Mouse (Mus musculus) thymus, postnatal 4 days (tissue): ENCODE results near the gene Exd1.
A peak's percentile ranks its signal among the peaks of the same experiment; 100 is the strongest.

Experiments used
- DNase-seq: peaks from one replicate; pipeline ENCODE4 v3.0.0; 2021

The Exd1 gene

DNA sequence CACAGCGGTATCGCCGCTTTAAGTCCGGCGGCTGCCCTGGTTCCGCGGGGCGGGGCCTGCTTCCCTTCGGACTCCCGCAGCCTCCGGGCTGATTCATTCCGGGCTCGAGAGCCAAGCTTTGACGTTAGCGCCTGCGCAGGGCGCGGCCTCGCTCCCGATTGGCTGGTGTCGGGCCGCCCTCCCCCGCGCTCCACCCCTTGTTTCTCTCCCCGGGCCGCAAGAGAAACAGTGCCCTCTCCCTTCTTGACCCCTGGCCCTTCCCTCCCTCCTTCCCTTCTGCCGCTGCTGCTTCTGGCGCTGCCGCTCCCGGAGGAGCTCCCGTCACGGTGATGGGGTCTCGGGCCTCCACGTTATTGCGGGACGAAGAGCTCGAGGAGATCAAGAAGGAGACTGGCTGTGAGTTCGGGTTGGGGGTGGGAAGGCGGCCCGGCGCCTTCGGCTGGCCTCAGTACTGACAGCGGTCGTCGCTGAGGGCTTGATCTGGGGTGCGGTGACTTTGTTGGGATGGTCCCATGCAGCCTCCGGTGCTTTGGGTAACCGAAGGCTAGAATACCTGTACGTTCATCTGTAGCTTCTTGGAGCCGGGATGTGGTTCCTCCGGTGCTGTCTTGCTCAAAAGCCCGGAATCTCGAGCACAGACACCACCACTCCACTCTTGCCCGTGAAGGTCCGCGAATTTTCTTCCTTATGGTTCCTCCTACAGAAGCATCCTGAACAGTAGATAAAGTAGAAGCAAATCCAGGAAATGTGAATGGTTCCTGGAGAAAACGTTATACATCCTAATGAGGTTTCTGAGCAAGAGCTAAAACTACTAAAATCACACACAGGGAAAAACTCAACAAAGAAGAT, at the start of gene Exd1, which contains the start of gene Chp1:
Gene Exd1, minus strand, starts transcription at position 106 of the 849 bp plus-strand sequence.
Gene Chp1, plus strand, starts transcription at position 176 of the 849 bp plus-strand sequence.
- DNase-seq: peak; percentile 95

DNA sequence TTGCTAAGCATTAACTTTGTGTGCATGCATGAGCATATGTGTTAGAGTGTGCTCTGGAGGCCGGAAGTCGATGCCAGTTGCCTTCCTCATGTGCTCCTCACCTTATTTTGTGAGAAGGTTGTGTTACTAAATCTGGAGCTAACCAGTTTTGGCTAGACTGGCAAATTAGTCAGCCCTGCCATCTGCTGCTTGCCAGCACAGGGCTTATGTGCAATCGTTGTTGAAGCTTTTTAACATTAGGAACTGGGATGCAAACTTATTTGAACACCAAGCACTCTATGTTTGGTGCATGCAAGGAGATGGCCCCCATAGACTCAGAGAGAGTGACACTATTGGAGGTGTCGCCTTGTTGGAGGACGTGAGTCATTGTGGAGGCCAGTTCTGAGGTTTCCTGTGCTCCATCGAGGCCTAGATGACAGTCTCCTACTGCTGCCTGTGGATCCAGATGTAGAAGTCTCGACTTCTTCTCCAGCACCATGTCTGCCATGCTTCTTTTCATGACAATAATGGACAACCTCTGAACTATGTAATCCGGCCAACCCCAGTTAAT, 49.4 kb upstream of the Exd1 start:
- no peak for DNase-seq

DNA sequence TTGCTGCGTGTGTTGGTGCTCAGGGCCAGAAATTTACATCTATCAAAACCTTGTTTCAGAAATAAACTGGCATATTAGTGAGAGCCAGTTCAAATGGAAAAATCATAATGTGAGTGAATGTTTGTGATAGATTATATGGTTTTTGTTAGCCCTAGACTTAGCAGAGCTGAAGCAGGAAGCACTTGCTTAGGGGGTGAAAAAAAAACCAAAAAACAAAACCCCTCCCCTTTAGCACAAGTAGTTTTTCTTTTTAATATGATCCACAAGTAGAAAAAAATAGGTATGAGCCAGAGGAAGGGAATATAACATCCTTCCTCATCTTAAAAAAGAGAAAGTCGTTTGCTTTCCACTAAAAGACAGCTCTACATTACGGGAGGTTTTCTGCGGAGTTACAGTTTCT, 47.9 kb upstream of the Exd1 start:
- no peak for DNase-seq

DNA sequence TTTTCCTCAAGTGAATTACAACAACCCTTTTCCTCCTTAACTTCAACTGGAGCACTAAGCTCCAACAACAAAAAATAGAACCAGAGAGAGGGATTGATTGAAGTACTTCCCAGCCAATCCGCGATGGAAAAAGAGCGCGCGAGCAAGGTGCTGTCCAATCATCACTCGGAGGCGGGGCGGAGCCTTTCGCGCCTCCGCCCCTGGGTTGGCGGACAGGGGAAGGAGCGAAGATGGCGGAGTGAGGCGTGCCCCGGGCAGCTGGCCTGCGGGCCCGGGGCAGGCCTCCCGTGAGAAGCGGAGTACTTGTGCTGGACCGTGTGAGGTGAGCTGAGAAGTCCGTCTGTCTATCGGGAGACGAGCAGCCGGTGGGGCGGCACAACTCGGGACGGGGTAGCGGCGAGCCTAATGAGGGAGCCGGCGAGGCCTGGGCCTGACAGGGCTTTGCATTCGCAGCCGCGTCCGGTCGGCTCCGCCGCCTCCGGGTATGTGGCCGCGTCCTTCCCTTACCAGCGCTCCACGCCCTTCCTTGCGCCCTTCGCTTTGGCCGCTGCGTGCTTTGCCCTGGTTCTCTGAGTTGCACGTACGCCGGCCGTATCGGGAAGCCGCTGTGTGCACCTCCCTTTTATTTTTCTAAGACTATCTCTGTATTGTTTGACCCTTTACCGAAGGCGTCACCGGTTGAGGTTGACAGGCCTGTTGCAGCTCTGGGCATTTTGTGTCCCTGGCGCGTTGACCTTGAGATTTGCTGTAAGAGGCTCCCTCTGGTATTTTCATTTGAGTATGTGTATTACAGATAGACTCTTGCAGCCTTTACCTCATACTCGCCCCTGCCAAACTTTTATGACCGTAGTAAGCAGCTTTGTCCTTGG, 46.9 kb upstream of the Exd1 start:
- DNase-seq: peak; percentile 97

DNA sequence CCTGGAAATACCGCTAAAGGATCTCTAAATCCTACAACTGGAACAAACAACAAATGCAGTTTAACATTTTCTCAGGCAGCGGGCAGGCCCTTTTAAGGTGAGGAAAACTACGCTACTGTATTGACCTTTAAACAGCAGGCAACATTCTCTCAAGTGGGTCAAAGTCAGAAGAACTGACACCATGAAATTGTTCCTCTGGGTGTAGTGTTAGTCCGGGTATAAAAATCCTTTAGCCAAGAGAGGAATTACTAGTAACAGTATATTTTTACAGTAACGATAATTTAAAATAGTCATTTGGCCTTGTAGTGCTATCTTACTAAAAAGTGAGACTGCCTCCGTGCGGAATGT, 46.3 kb upstream of the Exd1 start:
- DNase-seq: no peak

DNA sequence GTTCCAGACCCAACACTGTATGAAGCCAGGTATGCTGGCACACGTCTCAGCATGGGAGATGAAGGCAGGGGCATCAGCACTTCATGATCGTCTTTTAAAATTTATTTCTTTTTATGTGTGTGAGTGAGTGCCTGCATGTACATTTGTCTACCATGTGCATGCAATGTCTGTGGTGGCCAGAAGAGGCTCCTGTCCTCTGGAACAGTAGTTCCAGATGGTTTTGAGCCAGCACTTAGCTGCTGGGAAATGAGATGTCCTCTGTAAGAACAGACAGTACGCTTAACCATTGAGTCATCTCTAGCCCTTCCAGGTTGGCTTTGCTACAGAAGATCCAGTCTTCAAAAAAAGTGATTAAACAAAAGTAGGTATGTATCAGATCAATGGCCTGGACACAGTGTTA, 43.8 kb upstream of the Exd1 start:
- peak; percentile 44 for DNase-seq

DNA sequence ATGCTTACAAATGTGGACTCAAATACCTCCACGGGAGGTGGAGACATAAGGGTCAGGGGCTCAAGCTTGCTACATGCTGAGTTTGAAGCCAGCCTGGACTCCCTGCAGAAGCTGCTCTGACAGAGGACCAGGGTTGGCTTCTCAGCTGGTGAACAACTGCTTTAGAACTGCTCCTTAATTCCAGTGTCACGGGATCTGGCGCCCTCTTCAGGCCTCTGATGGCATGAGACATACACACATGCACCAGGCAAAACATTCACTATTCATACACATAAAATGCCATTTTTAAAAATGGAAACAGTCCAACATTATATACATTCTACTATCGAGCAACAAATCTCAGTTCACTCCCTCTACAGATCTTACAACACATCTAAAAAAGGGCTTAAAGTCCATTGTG, 40.0 kb upstream of the Exd1 start:
- peak; percentile 88 for DNase-seq

DNA sequence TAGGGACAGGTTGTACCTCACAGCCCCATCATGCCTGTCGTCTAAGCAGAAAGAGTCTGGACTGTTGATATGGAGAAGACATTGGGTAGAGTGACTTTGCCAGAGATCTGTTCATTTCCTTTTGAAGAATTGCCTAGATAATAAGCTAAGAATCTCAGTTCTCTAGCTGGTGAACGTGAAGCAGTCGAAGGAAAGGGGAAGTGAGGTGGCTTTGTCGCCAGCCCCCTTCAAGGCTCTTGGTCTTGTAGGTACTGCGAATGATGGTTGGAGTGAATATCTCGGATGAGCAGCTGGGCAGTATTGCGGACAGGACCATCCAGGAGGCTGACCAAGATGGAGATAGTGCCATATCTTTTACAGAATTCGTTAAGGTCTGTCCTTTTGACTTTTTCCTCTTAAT, 36.9 kb upstream of the Exd1 start:
- DNase-seq: no peak

DNA sequence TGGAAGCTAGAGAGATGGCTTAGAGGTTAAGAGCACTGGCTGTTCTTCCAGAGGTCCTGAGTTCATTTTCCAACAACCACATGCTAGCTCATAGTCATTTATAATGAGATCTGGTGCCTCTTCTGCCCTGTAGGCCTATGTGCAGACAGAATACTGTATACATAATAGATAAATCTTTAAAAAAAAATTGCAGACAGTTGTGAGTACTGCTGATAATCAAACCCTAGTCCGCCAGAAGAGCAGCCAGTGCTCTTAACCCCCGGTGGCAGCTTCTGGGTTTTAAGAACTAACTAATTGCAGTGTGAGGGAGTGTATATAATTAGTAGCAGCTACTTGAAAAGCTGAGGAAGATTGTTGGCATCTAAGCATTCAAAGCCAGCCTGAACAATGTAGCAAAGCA, 36.0 kb upstream of the Exd1 start:
- no peak for DNase-seq

DNA sequence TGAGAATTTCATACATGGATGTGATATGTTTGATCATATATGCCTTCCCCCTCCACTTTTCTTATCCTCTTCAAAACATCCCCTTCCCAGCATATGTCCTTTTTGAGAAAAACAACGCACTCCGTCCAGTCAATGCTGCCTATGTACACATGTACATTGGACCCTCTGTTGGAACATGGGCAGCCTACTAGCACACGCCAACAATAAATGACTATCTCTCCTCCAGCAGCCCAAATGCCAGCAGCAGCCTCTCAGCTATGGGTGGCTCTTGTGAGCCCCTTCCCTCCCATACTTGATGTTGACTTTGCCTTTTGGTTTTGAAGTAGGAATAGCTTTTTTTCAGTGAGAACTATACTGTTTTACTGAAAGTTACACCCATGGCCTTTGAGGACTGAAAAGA, 34.1 kb upstream of the Exd1 start:
- DNase-seq: no peak

DNA sequence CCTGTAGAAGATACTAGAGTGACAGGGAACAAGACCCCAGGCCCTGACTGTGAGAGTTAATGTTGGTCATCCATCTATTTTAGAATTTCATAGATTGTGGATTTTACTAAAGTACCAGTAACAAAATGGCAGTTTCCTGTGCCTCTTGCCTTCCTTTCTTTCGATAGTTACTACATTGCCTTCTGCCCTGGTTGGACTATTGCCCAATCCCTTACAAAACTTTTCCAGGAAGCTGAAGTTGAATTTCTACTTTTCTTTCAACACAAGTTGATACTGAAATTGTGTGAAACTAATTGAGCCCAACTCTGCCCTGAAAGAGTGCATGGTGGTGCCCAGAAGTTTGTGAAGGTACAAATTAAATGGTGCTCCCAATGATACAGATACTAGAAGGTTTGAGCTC, 25.0 kb upstream of the Exd1 start:
- no peak for DNase-seq

DNA sequence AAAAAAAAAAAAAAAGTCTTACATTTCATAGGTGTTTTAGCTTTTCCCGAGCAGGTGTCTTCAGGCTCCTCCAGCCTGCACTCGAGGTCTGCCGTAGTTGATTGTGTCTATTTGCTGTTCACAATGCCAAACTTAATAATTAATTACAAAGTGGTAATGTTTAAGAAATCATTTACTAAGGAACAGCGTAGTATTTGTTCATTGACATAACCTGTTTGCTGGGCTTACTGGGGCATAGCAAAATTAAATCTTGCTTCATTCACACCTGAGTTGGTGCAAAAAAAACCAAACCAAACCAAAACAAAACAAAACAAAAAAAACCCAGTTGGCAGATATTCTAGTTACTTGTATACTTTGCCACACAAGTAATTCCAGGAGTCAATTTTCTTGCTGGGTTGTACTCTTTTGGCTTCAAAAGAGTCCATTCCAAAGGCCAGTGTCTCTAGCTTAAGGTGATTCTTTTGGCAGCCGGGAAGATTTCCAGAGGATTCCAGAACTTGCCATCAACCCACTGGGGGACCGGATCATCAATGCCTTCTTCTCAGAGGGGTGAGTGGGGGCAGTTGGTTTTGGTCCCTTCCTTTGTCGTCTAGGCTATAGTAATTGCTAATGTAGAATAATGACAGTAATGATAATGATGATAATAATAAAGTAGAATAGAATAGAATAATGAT, 18.9 kb upstream of the Exd1 start:
- no peak for DNase-seq

DNA sequence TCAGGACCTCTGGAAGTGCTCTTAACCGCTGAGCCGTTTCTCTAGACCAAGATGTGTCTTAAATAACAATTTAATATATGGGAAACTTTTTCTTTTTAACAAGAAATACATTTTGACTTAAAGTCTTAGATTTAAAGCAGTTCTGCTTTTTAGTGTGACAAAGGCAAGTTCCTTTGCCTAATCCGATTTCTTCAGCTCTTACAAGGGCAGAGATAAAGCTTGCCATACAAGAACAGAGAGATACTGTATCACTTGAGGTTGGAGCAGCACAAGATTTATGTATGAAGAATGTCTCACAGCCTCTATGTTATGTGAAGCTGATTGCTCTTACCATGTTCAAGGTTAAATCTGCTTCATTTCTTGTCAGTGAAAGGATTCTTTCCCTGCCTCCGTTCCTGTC, 17.9 kb upstream of the Exd1 start:
- DNase-seq: no peak

DNA sequence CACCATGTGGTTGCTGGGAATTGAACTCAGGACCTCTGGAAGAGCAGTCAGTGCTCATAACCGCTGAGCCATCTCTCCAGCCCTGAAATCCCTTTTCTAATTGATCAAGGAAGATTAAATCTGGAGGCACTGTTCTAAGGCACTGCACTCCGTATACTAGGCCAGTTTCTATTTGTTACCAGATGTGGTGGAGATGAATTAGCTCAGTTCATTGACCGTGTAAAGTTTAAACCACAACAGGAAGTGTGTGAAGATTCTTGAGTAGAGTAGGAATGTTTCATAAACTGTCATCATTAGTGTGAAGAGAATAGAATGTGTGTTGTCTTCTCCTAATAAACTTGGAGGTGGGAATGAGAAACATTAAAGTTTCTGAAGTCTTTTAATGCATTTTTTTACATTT, 14.4 kb upstream of the Exd1 start:
- no peak for DNase-seq

DNA sequence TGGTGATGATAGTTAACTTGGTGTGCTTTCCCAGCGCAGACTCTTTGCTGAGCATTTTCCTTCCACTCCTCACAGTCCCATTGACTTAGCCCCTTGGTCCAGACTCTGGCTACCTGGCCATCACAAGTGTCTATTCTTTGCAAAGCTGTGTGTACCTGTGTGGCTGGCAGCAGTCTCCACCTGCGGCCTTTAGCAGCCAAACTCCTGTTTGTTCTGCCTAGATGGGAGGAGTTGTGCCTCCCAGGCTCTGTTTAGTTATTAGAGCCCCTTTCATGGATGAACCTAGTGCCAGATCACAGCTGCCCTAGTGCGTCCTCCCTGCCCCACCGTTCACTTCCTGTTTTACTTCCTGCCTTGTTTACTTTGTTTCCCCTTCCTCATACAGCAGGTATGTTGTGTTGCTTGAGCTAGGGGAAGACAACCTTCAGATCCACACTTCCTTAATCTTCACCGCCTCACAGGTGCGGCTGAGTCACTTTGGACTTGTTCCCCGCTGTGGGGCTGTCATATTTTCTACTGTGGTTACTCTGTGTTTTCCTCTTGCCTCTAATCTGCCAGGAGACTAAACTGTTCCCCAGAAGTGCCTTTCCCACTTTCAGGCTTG, 11.4 kb upstream of the Exd1 start:
- DNase-seq: peak; percentile 47

DNA sequence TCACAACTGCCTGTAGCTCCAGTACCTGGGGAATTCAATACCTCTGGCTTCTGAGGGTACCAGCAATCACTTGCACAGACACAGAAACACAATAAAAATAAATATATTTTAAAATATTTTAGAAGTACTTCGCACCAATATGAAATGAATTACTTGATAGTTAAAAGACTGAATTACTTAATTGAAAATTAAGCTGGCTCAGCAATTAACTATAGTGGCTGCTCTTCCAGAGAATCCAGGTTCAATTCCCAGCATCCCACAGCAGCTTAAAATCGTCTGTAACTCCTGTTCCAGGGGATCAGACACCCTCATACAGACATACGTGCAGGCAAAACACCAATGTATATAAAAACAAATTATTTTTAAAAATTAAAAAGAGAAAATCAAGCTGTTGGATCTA, 10.6 kb upstream of the Exd1 start:
- DNase-seq: no peak

DNA sequence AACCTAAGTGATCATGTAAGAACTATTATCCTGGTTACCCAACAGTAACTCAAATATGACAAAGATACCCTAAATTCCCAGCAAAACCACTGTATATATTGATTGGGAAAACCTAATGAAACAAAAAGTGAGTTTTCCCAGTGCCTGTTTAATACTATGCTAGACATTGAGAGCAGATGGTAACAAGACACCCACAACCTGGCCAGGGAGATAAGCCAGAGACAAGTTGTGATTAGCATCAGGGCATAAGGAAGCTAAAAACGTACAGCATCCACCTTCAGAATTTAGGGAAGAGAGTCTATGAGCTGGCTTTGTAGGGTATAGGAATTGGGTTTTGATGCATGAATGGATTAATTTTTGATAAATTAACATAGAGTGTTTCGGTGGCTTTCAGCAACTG, 2.3 kb upstream of the Exd1 start:
- DNase-seq: no peak

DNA sequence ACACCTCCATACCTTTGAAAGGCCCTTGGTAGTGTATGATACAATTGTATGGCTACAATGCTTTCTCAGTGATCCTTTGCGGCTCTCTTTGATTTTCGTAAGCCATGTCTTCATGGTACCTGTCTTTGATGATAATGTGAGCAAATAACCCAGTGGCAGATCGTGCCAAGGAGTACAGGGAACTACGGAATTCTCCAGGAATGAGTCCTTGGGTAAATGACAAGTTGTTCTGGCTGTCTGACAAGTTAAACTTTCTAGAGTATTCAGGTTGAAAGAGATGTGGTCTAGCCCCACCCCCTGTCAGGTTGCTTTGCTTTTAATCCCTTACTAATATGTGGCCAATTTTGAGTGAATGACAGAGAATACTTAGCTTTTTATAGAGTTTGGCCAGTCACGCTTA, 1.3 kb upstream of the Exd1 start:
- DNase-seq: no peak

DNA sequence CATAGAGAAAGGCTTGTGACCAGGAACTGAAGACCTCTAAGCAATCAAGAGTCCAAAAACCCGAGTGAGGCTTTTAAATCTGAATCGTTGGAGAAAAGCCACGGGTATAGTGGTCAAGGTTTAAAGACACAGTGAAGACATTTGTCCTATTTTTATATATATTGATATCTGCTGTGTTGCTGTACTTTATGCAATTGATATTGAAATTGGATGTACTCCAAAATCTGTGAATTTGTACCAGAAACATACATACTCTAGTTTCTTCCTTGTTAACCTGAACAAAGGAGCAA, 889 bp upstream of the Exd1 start:
- DNase-seq: no peak

DNA sequence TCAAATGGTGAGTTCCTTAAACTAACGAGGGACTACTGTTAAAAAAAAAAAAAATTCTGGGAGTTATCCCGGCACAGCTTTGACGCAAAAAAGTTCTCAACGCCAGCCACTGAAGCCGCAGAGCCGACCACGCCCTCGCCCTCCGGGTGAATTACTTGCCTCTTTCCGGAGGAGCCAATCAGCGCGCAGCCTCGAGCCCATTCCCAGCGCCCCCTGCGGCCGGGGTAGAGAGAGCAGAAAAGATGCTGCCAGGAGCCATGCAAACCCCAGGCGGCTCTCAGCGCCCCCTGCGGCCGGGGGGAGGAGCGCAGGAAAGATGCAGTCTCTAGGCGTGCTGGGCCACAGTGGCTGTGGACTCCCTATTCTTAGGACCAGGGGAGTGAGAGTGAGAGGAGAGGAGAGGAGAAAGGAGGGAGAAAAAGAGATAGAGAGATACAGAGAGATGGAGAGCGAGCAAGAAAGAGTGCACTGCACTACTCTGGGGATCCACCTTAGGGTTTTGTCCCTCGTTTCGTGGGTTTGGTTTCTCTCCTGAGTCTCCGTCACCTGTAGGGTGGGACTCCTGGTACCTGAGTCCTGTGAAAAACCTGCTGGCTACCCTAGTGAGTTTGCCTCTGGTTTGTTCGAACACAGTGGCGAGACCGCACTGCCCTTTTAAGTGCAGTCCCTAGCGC, 442 bp downstream of the Exd1 start:
- DNase-seq: peak; percentile 92

DNA sequence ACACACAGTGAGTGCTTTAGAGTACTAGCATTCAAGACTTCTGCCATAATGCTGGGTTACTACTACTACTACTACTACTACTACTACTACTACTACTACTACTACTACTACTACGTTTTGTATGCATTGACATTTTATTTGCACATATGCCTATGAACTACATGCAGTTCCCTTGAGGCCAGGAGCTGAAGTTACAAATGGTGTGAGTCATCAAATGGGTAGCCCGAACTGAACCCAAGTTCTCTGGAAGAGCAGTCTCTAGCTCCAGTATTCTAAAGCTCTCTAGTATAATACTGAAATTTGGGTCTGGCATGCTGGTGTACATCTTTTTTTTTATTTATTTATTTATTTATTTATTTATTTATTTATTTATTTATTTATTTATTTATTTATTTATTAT, 3.8 kb downstream of the Exd1 start:
- no peak for DNase-seq

DNA sequence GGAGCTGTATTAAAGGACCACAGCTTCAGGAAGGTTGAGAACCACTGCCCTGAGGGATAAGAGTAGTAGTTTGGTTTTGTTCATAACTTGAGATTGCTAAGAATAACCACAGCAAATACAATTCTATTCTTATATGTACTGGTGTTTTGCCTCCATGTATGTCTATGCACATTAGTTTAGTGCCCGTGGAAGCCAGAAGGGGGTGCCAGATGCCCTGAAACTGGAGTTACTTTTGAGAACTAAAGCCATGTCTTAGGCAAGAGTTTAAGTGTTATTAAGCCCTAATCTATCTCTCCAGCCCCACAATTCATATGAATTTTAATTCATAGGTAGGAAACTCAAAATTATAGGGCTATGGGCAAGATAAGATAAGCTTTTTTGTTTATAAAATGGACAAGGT, 5.3 kb downstream of the Exd1 start:
- DNase-seq: peak; percentile 82

DNA sequence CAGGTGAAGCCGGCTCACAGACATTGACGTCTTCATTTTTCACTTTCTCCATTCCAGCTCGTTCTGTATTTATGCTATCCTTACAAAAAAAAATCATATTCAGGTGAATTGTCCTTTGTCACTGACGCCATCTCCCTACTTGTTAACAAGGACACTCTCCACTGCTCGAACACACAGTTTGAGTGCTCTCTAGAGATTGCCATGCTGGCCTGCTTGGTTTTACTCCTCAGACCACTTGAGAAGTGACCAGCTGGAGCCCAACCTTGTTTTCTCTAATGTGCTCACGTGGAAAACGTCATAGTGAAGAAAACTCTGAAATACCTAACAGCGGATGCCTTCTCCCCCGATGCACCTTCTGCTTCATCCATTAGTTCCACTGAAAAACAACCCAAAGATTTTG, 8.6 kb downstream of the Exd1 start:
- DNase-seq: no peak
